Mouse (Mus musculus) intestine, embryonic 16.5 days (tissue): Measurements from ENCODE around the gene Kctd12b. TPM values are rescaled to one million over a fixed set of nuclear protein-coding genes. Genes with fewer than 3 reads are reported as not detected.
A peak's percentile ranks its signal among the peaks of the same experiment; 100 is the strongest.

ENCODE experiments used
- ATAC-seq: fragments of 200-750 bp; cut with Nextera tagmentation; 2 replicates; pipeline ENCODE4 v1.8.0; 2017; ENCODE audit warnings: moderate TSS enrichment, moderate library complexity
- H3K27ac ChIP-seq: fragments of 300-500 bp; sonication (generic); 2 replicates; pipeline ENCODE4 v1.5.1; 2014; ENCODE audit warnings: mild to moderate bottlenecking, low read length
- H3K27me3 ChIP-seq: fragments of 300-500 bp; sonication (generic); replicated peaks from 2 replicates; pipeline ENCODE4 v1.6.1; 2014; ENCODE audit warnings: low read length, control low read depth, mixed read lengths; ENCODE audit not compliant: control insufficient read depth, insufficient read depth
- H3K36me3 ChIP-seq: fragments of 300-500 bp; sonication (generic); 2 replicates; pipeline ENCODE4 v1.6.1; 2014; ENCODE audit warnings: low read length, control low read depth; ENCODE audit not compliant: control insufficient read depth, insufficient read depth
- H3K4me1 ChIP-seq: fragments of 300-500 bp; sonication (generic); 2 replicates; pipeline ENCODE4 v1.6.1; 2014; ENCODE audit warnings: low read length, control low read depth, mixed read lengths; ENCODE audit not compliant: control insufficient read depth, insufficient read depth
- H3K4me2 ChIP-seq: fragments of 300-500 bp; sonication (generic); 2 replicates; pipeline ENCODE4 v1.6.1; 2014; ENCODE audit warnings: low read depth, low read length, control low read depth
- H3K4me3 ChIP-seq: fragments of 300-500 bp; sonication (generic); 2 replicates; pipeline ENCODE4 v1.5.1; 2014; ENCODE audit warnings: mild to moderate bottlenecking, low read length
- H3K9ac ChIP-seq: fragments of 300-500 bp; sonication (generic); 2 replicates; pipeline ENCODE4 v1.6.1; 2014; ENCODE audit warnings: low read depth, low read length
- H3K9me3 ChIP-seq: fragments of 300-500 bp; sonication (generic); 2 replicates; pipeline ENCODE4 v1.6.1; 2016; ENCODE audit warnings: low read length, control low read depth; ENCODE audit not compliant: control insufficient read depth
- WGBS: fragments of 180-500 bp; shearing (Covaris S2); extraction: QIAGEN DNeasy Blood & Tissue Kit; methylation state at CpG from one replicate; pipeline ENCODE4 v1.1.7; 2014; 5-methylcytosine and 5-hydroxymethylcytosine counted together
- polyA plus RNA-seq: library from polyadenylated mRNA; unstranded; fragments of >200 nt; fragmentation: Nextera tagmentation; extraction: Ambion mirVana; gene quantifications from 2 replicates; pipeline ENCODE4 v1.2.1, GENCODE M21; 2015

The Kctd12b gene
- 4.3 TPM in 2 replicates for polyA plus RNA-seq

GRCm38 (mm10) chrX:153695782-153696395 is at the start of gene Kctd12b:
TSS of gene Kctd12b (minus strand) at chrX:153696391.
- peak within 1 kb of the TSS; percentile 66 for H3K27ac ChIP-seq
- no peaks in the 10 kb centered on the region for H3K4me1 ChIP-seq
- ATAC-seq, result peak; percentile 69
- H3K36me3 ChIP-seq, result no peaks in the 10 kb centered on the region
- WGBS, result 22% methylated on average over 11 of the region's 11 CpGs
- peak within 1 kb of the TSS; percentile 42 for H3K4me3 ChIP-seq
- H3K4me2 ChIP-seq, result peak within 1 kb of the TSS; percentile 45
- no peaks in the 10 kb centered on the region for H3K9me3 ChIP-seq
- no peaks in the 10 kb centered on the region for H3K27me3 ChIP-seq
- peak within 1 kb of the TSS; percentile 45; the same call in 1 of the 2 replicates for H3K9ac ChIP-seq

- ATAC-seq, result no peak
- Histone ChIP-seq H3K27me3 (no peaks in the 10 kb centered on the region), H3K9me3 (no peaks in the 10 kb centered on the region), H3K4me3 (no peak overlapping the region), H3K9ac (no peak overlapping the region), H3K36me3 (no peaks in the 10 kb centered on the region), H3K4me2 (no peak overlapping the region), H3K27ac (no peak overlapping the region), H3K4me1 (no peaks in the 10 kb centered on the region)
- WGBS, result 86% methylated on average over 3 of the region's 3 CpGs
These were observed 46.3 kb upstream of the Kctd12b start for GRCm38 (mm10) chrX:153742493-153742892.

GRCm38 (mm10) chrX:153735697-153736096 is 39.5 kb upstream of the Kctd12b start:
- Histone ChIP-seq H3K9me3 (no peaks in the 10 kb centered on the region), H3K4me3 (no peak overlapping the region), H3K4me2 (no peak overlapping the region), H3K27ac (no peak overlapping the region), H3K4me1 (no peaks in the 10 kb centered on the region), H3K9ac (no peak overlapping the region), H3K36me3 (no peaks in the 10 kb centered on the region), H3K27me3 (no peaks in the 10 kb centered on the region)
- WGBS, result 85% methylated on average over 4 of the region's 4 CpGs
- ATAC-seq, result no peak

- 28% methylated on average over 3 of the region's 3 CpGs for WGBS
- no peaks in the 10 kb centered on the region for H3K27me3 ChIP-seq
- peak overlapping the region; percentile 43 for H3K4me3 ChIP-seq
- H3K27ac ChIP-seq, result no peak overlapping the region
- ATAC-seq, result no peak
- no peaks in the 10 kb centered on the region for H3K36me3 ChIP-seq
- H3K9me3 ChIP-seq, result no peaks in the 10 kb centered on the region
- H3K4me1 ChIP-seq, result no peaks in the 10 kb centered on the region
- H3K9ac ChIP-seq, result no peak overlapping the region
- H3K4me2 ChIP-seq, result peak overlapping the region; percentile 41
These were observed 28.2 kb upstream of the Kctd12b start for GRCm38 (mm10) chrX:153724400-153724799.

- ATAC-seq, result peak; percentile 97
- Histone ChIP-seq H3K4me1 (no peaks in the 10 kb centered on the region), H3K27ac (peak within 1 kb of the TSS; percentile 72), H3K9me3 (no peaks in the 10 kb centered on the region), H3K9ac (peak within 1 kb of the TSS; percentile 75), H3K4me2 (peak within 1 kb of the TSS; percentile 52), H3K27me3 (no peaks in the 10 kb centered on the region), H3K36me3 (no peaks in the 10 kb centered on the region), H3K4me3 (peak within 1 kb of the TSS; percentile 60)
- WGBS, result 15% methylated on average over 31 of the region's 32 CpGs
These were observed 27.1 kb upstream of the Kctd12b start, which contains the start of gene Nbdy for GRCm38 (mm10) chrX:153723110-153723916. TSS of gene Nbdy (plus strand) at chrX:153723590.

- H3K36me3 ChIP-seq, result no peaks in the 10 kb centered on the region
- H3K4me1 ChIP-seq, result no peaks in the 10 kb centered on the region
- H3K27me3 ChIP-seq, result no peaks in the 10 kb centered on the region
- H3K4me3 ChIP-seq, result no peak overlapping the region
- H3K9me3 ChIP-seq, result no peaks in the 10 kb centered on the region
- H3K4me2 ChIP-seq, result no peak overlapping the region
- 38% methylated on average over 4 of the region's 4 CpGs for WGBS
- ATAC-seq, result no peak
- H3K27ac ChIP-seq, result no peak overlapping the region
- H3K9ac ChIP-seq, result no peak overlapping the region
These were observed 23.4 kb upstream of the Kctd12b start for GRCm38 (mm10) chrX:153719602-153720001.

GRCm38 (mm10) chrX:153716716-153717115 is 20.5 kb upstream of the Kctd12b start:
- no peak overlapping the region for H3K27ac ChIP-seq
- WGBS, result 85% methylated on average over 2 of the region's 2 CpGs
- H3K27me3 ChIP-seq, result no peaks in the 10 kb centered on the region
- H3K4me2 ChIP-seq, result no peak overlapping the region
- no peaks in the 10 kb centered on the region for H3K4me1 ChIP-seq
- H3K4me3 ChIP-seq, result no peak overlapping the region
- H3K9me3 ChIP-seq, result no peaks in the 10 kb centered on the region
- no peak for ATAC-seq
- no peak overlapping the region for H3K9ac ChIP-seq
- H3K36me3 ChIP-seq, result no peaks in the 10 kb centered on the region

- no peak overlapping the region for H3K27ac ChIP-seq
- H3K36me3 ChIP-seq, result no peaks in the 10 kb centered on the region
- no peak for ATAC-seq
- H3K4me2 ChIP-seq, result no peak overlapping the region
- H3K4me3 ChIP-seq, result no peak overlapping the region
- H3K9me3 ChIP-seq, result no peaks in the 10 kb centered on the region
- no peaks in the 10 kb centered on the region for H3K27me3 ChIP-seq
- WGBS, result 34% methylated on average over 4 of the region's 4 CpGs
- no peak overlapping the region for H3K9ac ChIP-seq
- no peaks in the 10 kb centered on the region for H3K4me1 ChIP-seq
These were observed 11.5 kb upstream of the Kctd12b start for GRCm38 (mm10) chrX:153707735-153708134.

GRCm38 (mm10) chrX:153700463-153700862 is 4.3 kb upstream of the Kctd12b start:
- H3K27me3 ChIP-seq, result no peaks in the 10 kb centered on the region
- no peak overlapping the region for H3K4me2 ChIP-seq
- H3K9me3 ChIP-seq, result no peaks in the 10 kb centered on the region
- H3K27ac ChIP-seq, result no peak overlapping the region
- 73% methylated on average over 3 of the region's 3 CpGs for WGBS
- no peak overlapping the region for H3K9ac ChIP-seq
- ATAC-seq, result no peak
- H3K4me1 ChIP-seq, result no peaks in the 10 kb centered on the region
- no peaks in the 10 kb centered on the region for H3K36me3 ChIP-seq
- no peak overlapping the region for H3K4me3 ChIP-seq
